Mouse (Mus musculus) kidney, postnatal 4 days (tissue): Measurements from ENCODE around the gene Gm5767.
"Not testable (repeated sequence)": the region's sequence is repeated elsewhere in the genome, so short reads cannot be mapped to it uniquely, and the experiment has no call there.

Source experiments
- DNase-seq, 2 experiments: peaks; one replicate each; pipeline ENCODE4 v3.0.0; 2021; ENCODE audit warnings: mixed read lengths in 2 of 2

Gm5767 gene

DNA sequence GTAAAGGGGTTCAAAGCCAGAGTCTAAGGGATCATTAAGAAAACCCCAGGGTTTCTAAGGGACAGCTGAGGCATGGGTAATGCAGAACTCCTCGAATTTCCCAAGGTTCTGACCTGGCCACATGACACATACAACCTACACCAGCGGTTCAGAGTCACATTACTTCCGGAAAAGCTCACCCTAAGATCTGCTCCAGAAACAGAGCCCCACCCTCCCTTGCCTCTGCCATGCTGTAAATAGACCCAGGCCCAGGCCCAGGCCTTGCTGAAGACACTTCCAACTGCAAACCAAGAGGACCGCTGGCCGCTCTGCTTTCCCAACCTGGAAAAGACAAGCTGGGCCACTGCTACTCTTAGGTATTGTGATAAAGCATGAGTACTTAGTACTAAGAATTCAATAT is 34.3 kb downstream of the Gm5767 start:
- DNase-seq: no peak

DNA sequence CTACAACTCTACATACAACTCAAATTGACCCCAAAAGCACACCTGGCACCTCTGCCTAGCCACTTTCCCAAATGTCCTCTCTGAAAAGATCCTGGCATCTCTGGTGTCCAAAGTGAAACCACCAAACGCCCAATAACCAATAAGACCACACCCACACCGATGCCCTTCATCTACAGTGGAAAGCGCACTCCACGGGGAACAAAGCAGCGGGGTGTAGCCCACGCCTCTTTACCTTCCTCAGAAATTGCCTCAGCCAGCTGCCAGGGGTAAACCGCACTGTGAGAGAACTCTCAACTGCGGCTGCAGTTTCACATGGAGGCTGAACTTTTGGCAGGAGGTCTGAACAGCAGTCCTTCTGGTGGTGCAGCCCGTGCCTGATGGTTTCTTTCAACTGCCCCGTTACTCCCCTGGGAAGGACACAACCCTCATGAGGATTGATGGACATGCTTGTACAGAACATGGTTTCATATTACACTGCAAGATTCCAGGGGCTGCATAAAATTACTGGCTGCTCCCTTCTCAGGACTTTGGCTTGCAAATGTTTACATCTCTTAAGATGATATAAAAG is 35.0 kb downstream of the Gm5767 start:
- DNase-seq: peak; percentile 54 to 56

DNA sequence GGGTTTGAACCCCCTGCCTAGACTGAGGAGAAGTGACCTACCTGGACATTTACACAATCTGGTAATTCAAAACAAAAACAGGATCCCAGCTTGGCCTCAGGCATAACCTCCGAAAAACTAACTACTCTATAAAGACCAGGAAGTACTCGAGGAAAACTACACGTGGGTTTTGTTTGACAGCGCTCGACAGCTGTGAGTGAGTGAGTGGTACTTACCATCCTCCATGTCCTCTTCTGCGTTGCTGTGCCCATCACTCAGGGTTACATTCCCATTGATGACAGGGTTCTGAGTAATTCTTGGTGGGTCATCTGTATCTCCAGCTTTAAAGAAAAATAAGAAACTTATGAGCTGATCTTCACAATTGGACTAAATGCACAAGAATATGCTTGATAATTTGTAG is 35.7 kb downstream of the Gm5767 start:
- DNase-seq: no peak

DNA sequence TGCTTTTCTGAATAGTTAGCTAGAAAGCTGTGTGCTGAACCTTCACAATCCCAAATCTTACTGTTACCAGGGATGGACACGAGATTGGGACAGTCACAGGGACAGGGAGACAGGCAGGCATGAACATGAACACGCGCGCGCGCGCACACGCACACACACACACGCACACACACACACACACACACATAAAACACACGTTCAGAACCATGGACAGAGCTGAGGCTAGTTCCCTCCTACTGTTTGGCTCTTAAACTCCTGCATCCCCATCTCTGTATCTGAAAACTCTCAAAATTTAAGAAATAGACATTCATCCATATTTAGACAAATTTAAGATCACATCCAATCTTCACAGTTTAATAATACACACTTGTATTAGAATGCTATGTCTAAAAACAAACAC is 37.2 kb downstream of the Gm5767 start:
- DNase-seq: peak; percentile 32 to 50

DNA sequence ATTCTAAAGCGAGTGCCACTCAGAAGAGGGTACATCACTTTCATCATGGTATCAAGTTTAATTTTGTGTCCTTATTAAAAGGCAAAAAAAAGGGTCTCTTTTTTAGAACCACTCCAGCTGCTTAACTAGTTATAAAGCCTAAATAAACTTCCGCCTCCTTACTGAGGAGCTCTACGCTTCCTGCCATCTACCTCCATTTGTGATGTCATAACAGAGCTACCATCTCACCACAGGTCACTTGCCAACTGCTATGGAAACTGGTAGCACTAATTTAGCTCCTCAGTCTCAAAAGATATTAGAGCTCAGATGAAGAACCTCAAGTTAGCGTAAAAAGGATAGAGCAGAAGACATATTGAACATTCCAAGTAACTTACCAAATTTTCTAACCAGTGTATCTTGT is 39.9 kb downstream of the Gm5767 start:
- DNase-seq: no peak

DNA sequence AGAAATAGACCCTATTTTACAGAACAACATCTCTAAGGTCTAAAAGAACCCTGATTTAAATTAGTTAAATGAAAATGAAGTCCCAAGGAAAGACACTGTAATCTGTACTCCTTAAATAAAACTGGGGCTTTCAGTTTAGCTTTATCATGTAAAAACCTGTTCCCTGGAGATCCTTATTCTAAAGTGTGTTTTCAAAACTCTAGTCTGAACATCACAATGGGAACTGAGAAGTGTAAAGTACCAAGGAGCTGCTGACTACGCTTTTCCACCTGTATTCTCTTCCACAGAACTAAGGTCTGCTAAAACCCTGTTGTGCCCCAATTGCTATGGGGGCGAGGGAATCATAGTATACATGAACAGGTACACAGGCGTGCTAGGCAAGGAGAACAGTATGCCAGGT is 43.5 kb downstream of the Gm5767 start:
- no peak for DNase-seq

DNA sequence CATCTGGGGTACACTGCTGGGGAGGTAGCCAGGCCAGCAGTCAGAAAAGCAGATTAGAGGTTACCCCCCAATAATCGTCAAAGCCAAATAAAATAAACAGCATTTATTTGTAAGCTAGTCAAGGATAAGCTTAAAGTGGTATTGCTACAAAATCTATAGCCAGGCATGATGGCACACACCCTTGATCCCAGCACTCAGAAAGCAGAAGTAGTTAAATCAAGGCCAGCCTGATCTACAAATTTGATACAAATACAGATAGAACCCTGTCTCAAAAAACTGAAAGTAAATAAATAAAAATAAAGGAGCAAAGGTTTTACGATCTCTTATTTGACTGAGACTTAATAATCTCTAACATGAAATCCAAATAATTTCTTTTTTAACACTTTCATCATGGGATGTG is 45.2 kb downstream of the Gm5767 start:
- no peak for DNase-seq

DNA sequence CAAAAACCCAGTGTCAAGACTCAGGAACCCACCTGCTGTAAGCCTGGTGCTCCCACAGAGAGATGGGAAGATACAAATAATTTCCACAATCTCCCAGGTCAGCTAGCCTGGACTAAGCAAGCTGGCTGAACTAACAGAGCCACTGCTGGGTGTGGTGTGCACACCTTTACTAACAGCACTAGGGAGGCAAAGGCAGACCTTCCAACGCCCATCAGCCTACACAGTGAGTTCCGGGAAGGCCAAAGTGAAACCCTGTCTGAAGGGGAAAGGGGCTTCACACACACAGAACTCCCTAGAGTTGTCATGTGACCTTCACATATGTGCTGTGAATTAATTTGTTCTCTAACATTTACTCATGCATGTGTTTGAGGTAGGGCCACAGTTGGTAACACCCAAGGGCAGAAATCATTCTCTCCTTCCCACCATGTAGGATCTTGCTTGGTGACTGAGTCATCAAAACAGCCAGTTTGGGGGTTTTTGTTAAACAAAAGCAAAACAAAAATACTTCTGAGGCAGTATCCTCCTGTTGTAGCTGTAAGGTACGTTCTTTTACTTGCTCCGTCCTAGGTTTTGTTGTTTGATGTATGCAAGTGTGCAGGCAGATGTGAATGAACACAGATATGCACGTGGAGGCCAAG is 47.7 kb downstream of the Gm5767 start:
- DNase-seq: no peak

DNA sequence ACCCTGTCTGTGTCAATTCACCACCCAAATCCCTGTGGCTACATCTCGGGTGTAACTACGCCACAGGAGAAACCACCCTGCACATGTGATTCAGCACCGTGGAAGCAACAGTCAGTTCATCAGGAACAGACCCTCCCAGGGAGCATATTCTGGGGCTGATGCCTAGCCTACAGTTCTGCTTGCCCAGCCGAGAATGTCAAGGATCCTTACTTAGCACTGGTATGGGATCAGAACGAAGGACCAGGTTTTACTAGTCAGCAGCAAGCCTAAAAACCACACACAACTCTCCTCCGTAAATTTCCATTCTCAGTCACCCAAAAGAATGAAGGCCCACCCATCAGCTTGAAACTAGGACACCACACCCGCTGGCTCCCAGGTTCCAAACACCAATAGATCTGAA is 51.1 kb downstream of the Gm5767 start:
- no peak for DNase-seq

DNA sequence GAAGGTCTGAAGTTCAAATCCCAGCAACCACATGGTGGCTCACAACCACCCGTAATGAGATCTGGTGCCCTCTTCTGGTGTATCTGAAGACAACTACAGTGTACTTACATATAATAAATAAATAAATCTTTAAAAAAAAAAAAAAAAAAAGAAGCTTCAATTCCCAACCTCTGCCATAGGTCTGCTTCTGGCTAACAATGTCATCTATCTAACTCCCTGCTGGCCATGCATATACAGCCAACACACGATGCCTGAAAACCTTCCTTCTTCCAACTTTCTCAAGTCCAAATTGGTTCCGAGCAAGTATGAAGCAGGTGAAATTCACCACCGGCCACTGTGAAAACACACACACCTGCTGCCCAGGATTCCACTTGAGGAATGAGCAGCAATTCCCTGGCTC is 51.9 kb downstream of the Gm5767 start:
- not testable (repeated sequence) for DNase-seq
